Mouse (Mus musculus) G1E (cell line): ENCODE data around the gene Gm38392.

ENCODE experiments used
- CTCF ChIP-seq: IDR thresholded peaks from 2 replicates; pipeline ENCODE4 v1.5.1; 2012; ENCODE audit warnings: low read depth, low read length, inconsistent platforms, mixed read lengths
- POLR2AphosphoS5 ChIP-seq: IDR thresholded peaks from 2 replicates; pipeline ENCODE4 v1.6.1; 2012; ENCODE audit warnings: low read depth, low read length, inconsistent platforms; ENCODE audit not compliant: insufficient replicate concordance
- TAL1 ChIP-seq: conservative IDR thresholded peaks from 2 replicates; pipeline ENCODE4 v1.6.1; 2012; ENCODE audit warnings: low read depth, low read length, inconsistent platforms, mixed read lengths

- no peak for TF ChIP-seq CTCF
- TF ChIP-seq POLR2AphosphoS5 = no peak
- TF ChIP-seq TAL1 = peak; percentile 45
Observed at GRCm38 (mm10) chr3:88299172-88299571, 12.2 kb upstream of the Gm38392 start.
